8 mouse cellular contexts compared by ENCODE assay signal in the genomic region with DNA sequence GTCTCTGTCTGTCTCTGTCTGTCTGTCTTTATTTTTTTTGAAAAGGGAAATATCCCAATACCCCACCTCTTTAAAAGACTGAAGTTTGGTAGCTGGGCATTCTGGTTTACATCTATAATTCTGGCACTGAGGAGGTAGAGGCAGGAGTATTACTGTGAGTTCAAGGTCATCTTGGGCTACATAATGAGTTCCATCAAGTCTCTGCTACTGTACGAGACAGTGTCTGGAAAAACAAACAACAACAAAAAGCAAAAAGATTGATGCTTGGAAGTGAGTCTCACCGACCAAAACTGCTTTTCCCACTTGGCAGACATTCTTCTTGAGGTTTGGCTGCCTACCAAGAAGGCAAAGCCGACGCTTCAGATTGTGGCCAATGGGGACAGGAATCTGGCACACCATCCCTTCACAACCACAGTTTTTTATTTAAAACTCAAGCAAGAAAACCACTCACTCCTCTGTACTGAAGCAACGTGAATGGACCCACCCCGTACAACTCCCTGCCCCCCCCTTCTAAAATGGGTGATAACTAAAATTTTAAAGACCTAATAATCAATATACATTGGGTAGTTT. TPM values are rescaled to one million over a fixed set of nuclear protein-coding genes. Genes with fewer than 3 reads are reported as not detected.
A peak's percentile ranks its signal among the peaks of the same experiment; 100 is the strongest.
DNase-seq lines count a peak whose midpoint lies in the region; ATAC-seq lines count a peak whose summit lies in the region.

No protein-coding gene starts in this region.

- H3K4me1 ChIP-seq in kidney, embryonic 14.5 days (ENCODE audit: control insufficient read depth, insufficient read depth, low read length) = no peaks in the 10 kb centered on the region

- WGBS in kidney, embryonic 14.5 days = 68% methylated on average over 6 of the region's 6 CpGs

- no peak overlapping the region for H3K4me3 ChIP-seq in kidney, embryonic 14.5 days (ENCODE audit: low read length)

- H3K9me3 ChIP-seq in kidney, embryonic 14.5 days (ENCODE audit: control insufficient read depth, low read length) = no peaks in the 10 kb centered on the region

- H3K4me2 ChIP-seq in kidney, embryonic 14.5 days (replicated peaks; ENCODE audit: low read depth, low read length) = no peak overlapping the region

- H3K27ac ChIP-seq in kidney, embryonic 14.5 days (ENCODE audit: low read depth, low read length) = no peak overlapping the region

- no peak overlapping the region for H3K9ac ChIP-seq in kidney, embryonic 14.5 days (ENCODE audit: low read depth, low read length)

- peak; percentile 29 to 36 for DNase-seq in kidney, adult 8-10 months
- peak; percentile 66 for DNase-seq in adrenal gland, postnatal 10 days
- DNase-seq in cerebellum, postnatal 36 days = peak; percentile 52 to 64
- DNase-seq in lung, adult 18-20 months = peak; percentile 46 to 58
- no peak for DNase-seq in urinary bladder, adult 2 months (ENCODE audit: low spot score)
- no peak for DNase-seq in embryo, embryonic 9.5 days (ENCODE audit: extremely low spot score)

- no peaks in the 10 kb centered on the region for H3K27me3 ChIP-seq in kidney, embryonic 14.5 days (ENCODE audit: control insufficient read depth, insufficient read depth, low read length)

- no peak for ATAC-seq in kidney, embryonic 14.5 days (ENCODE audit: low FRiP score, low TSS enrichment)
- no peak for ATAC-seq in inflammation-experienced regulatory T-cells, adult 6 months

- H3K36me3 ChIP-seq in kidney, embryonic 14.5 days (ENCODE audit: control insufficient read depth, insufficient read depth, low read length) = no peaks in the 10 kb centered on the region

RNA-seq across cellular contexts. Expression of gene Slc46a2, which starts 45.3 kb away (rescaled TPM):
- polyA plus RNA-seq in kidney, embryonic 14.5 days (2014; fragmentation: Nextera tagmentation; extraction: Ambion mirVana) = 0.07 TPM in 1 of 2 replicates, not detected in the other
- not detected for total RNA-seq in adrenal gland, postnatal 10 days (2021)
- under 1 TPM; 0.19 to 0.33 (median 0.20) TPM for polyA plus RNA-seq in inflammation-experienced regulatory T-cells, adult 6 months (2017; shearing (Covaris generic))
- polyA plus RNA-seq in urinary bladder, adult 2 months (2012; rRNA removed) = 0.97 and 1.3 TPM in 2 replicates

Comparison
In these comparisons a context has a peak if more than half of its experiments do, and no peak if none do; other contexts are left out.
1. DNase-seq: peak in kidney, adult 8-10 months (2 of 2), adrenal gland, postnatal 10 days (single experiment), cerebellum, postnatal 36 days (2 of 2) and lung, adult 18-20 months (2 of 2); none in urinary bladder, adult 2 months (single experiment) and embryo, embryonic 9.5 days (single experiment).